Mouse (Mus musculus) cortical plate, adult 2 months (tissue): ENCODE measurements around the gene Col18a1.

Source experiments
- CTCF ChIP-seq: fragments of 200-500 bp; IDR thresholded peaks from 2 replicates; pipeline ENCODE4 v1.5.1; 2011; ENCODE audit warnings: mild to moderate bottlenecking, control low read depth, low read length; ENCODE audit not compliant: insufficient read depth; ENCODE audit errors: extremely low read depth
- POLR2A ChIP-seq: fragments of 200-500 bp; IDR thresholded peaks from 2 replicates; pipeline ENCODE4 v1.6.1; 2011; ENCODE audit warnings: mild to moderate bottlenecking, low read length, control low read depth; ENCODE audit not compliant: insufficient read depth; ENCODE audit errors: extremely low read depth

- TF ChIP-seq POLR2A = no peak
- TF ChIP-seq CTCF = no peak
Observed at GRCm38 (mm10) chr10:77116537-77117455, 49.6 kb downstream of the Col18a1 start.
